Mouse (Mus musculus) megakaryocyte, adult 5-6 weeks (primary cell): ENCODE data around the gene AA467197. TPM values are rescaled to one million over a fixed set of nuclear protein-coding genes. Genes with fewer than 3 reads are reported as not detected.

Experiments used
- total RNA-seq, 2 experiments: library from RNA; stranded (forward) in 1 of 2; stranded (reverse) in 1 of 2; fragments of 153-499, 151-499 nt in 1 of 2; fragments of 221-1000, 200-1000 nt in 1 of 2; gene quantifications; 2 replicates each; pipeline versions ENCODE4 v1.2.3 to v1.2.4; 2015 to 2017

The AA467197 gene
- total RNA-seq, 2 experiments from 2014 or later, result 50.1 to 103 TPM

Other genes starting within 250 kb of the AA467197 start
- gene Slc28a2, start 210.5 kb upstream of the AA467197 start, total RNA-seq (2015), result 9.8 and 11.4 TPM in 2 replicates
- 12.6 and 14.9 TPM in 2 replicates for gene Slc28a2, start 210.5 kb upstream of the AA467197 start, total RNA-seq (2017)
- 0.18 TPM in 2 replicates for gene Gm14085, start 152.0 kb upstream of the AA467197 start, total RNA-seq (2015)
- 0.04 TPM in 1 of 2 replicates, not detected in the other for gene Gm14085, start 152.0 kb upstream of the AA467197 start, total RNA-seq (2017)
- 19.8 and 29.9 TPM in 2 replicates for gene Gatm, start 25.7 kb upstream of the AA467197 start, total RNA-seq (2015)
- gene Gatm, start 25.7 kb upstream of the AA467197 start, total RNA-seq (2017), result 13.7 and 20.8 TPM in 2 replicates
- 1.2 and 1.9 TPM in 2 replicates for gene Slc30a4, start 65.7 kb downstream of the AA467197 start, total RNA-seq (2015)
- 1.9 and 2.2 TPM in 2 replicates for gene Slc30a4, start 65.7 kb downstream of the AA467197 start, total RNA-seq (2017)
- gene Bloc1s6, start 101.5 kb downstream of the AA467197 start, total RNA-seq (2015), result 12.0 and 12.9 TPM in 2 replicates
- gene Bloc1s6, start 101.5 kb downstream of the AA467197 start, total RNA-seq (2017), result 24.1 and 30.4 TPM in 2 replicates
- gene Sqor, start 128.3 kb downstream of the AA467197 start, total RNA-seq (2015), result 106 and 117 TPM in 2 replicates
- 167 and 173 TPM in 2 replicates for gene Sqor, start 128.3 kb downstream of the AA467197 start, total RNA-seq (2017)